Mouse (Mus musculus) limb, embryonic 15.5 days (tissue): ENCODE data around the gene Gm7029. TPM values are rescaled to one million over a fixed set of nuclear protein-coding genes. Genes with fewer than 3 reads are reported as not detected.

Source experiments
- ATAC-seq: fragments of 200-750 bp; cut with Nextera tagmentation; 2 replicates; pipeline ENCODE4 v1.8.0; 2017; ENCODE audit warnings: low read depth, moderate TSS enrichment; ENCODE audit not compliant: insufficient number of reproducible peaks, low FRiP score, low TSS enrichment
- H3K27ac ChIP-seq: fragments of 300-500 bp; sonication (generic); 2 replicates; pipeline ENCODE4 v1.5.1; 2015; ENCODE audit warnings: moderate library complexity, mild to moderate bottlenecking, inconsistent platforms
- H3K27me3 ChIP-seq: fragments of 300-500 bp; sonication (generic); 2 replicates; pipeline ENCODE4 v1.6.1; 2015; ENCODE audit warnings: inconsistent platforms
- H3K36me3 ChIP-seq: fragments of 300-500 bp; sonication (generic); 2 replicates; pipeline ENCODE4 v1.6.1; 2015; ENCODE audit warnings: inconsistent platforms
- H3K4me1 ChIP-seq: fragments of 300-500 bp; sonication (generic); 2 replicates; pipeline ENCODE4 v1.6.1; 2015; ENCODE audit warnings: inconsistent platforms
- H3K4me2 ChIP-seq: fragments of 300-500 bp; sonication (generic); 2 replicates; pipeline ENCODE4 v1.6.1; 2015; ENCODE audit warnings: mild to moderate bottlenecking, inconsistent platforms
- H3K4me3 ChIP-seq: fragments of 300-500 bp; sonication (generic); 2 replicates; pipeline ENCODE4 v1.5.1; 2015; ENCODE audit warnings: mild to moderate bottlenecking, inconsistent platforms
- H3K9ac ChIP-seq: fragments of 300-500 bp; sonication (generic); 2 replicates; pipeline ENCODE4 v1.6.1; 2015; ENCODE audit warnings: inconsistent platforms
- H3K9me3 ChIP-seq: fragments of 300-500 bp; sonication (generic); 2 replicates; pipeline ENCODE4 v1.6.1; 2016; ENCODE audit warnings: inconsistent platforms
- WGBS: fragments of 180-500 bp; shearing (Covaris S2); methylation state at CpG from one replicate; pipeline ENCODE4 v1.1.7; 2015; 5-methylcytosine and 5-hydroxymethylcytosine counted together
- polyA plus RNA-seq: library from polyadenylated mRNA; unstranded; fragments of >200 nt; fragmentation: Nextera tagmentation; extraction: Ambion mirVana; gene quantifications from 2 replicates; pipeline ENCODE4 v1.2.1, GENCODE M21; 2015

Gm7029 gene
- polyA plus RNA-seq, 1 experiment from 2014 or later, result not detected

DNA sequence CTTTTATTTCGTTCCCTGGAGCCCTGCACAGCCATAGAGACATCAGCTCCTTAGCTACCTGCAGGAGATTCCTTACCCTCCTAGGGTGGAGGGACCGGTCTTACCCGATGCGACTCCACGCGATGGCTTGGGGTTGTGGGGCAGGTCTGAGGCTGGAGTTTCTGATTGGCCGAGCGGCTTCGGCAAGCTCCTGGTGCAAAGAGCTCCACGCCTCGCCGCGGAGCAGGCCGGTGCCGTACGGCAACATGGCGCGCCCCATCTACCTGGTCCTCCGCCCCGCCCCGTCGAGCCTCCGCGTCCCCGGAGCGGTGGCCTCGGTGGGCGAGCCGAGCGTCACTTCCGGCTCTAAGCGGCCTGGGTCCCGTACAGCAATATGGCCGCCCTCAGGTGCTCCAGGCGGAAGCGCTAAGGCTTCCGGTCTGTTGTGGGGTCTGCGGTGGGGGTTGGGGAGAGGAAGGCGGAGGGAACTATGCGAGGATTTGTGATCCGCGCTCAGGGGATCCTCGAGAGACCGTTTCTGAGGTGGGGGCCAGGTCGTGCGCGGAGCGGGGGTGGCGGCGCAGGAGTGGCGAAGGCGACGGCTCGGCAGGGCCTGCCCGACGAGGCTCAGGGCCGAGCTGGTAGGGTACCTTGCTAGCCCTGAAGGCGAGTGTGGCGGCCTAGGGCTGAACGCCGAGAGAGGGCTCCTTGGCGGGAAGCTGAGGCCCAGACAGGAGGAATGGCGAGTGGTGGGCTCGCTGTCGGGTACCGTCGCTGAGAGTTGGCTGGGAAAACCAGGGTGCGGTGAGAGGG lies 35.6 kb downstream of the Gm7029 start, which contains the start of gene Daxx:
Gene Daxx, plus strand, starts transcription at position 338 of the 792 bp plus-strand sequence.
- ATAC-seq, result peak; percentile 97
- Histone ChIP-seq H3K27me3 (no peaks in the 10 kb centered on the region), H3K27ac (peak within 1 kb of the TSS; percentile 94), H3K4me3 (peak within 1 kb of the TSS; percentile 93), H3K4me2 (peak within 1 kb of the TSS; percentile 96), H3K9ac (peak within 1 kb of the TSS; percentile 83), H3K9me3 (no peaks in the 10 kb centered on the region), H3K36me3 (peaks cover 29% of the 10 kb centered on the region), H3K4me1 (peaks cover 39% of the 10 kb centered on the region)
- WGBS, result under 1% methylated on average over 68 of the region's 68 CpGs

DNA sequence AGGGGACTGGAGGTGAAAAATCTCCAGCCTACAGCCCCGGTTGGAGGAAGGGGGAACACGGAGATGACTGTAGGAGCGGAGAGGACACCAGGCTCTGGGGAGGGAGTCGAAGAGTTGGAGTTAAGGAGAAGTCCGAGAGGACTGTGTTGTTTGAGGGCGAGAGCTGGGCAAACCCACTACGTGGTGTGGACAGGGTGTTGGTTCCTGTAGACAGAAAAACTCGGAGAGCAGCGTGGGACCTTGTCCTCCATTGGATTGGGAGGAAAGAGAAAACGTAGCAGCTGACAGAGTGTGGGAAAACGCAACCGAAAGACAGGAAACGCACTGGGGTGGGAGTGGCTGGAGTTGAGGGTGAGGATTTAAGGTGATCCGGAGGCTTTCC lies 36.2 kb downstream of the Gm7029 start:
- peak overlapping the region; percentile 96 for H3K4me2 ChIP-seq
- H3K9me3 ChIP-seq, result no peaks in the 10 kb centered on the region
- no peak for ATAC-seq
- peak overlapping the region; percentile 94 for H3K27ac ChIP-seq
- peaks cover 40% of the 10 kb centered on the region for H3K4me1 ChIP-seq
- WGBS, result under 1% methylated on average over 14 of the region's 14 CpGs
- H3K36me3 ChIP-seq, result peaks cover 34% of the 10 kb centered on the region
- H3K4me3 ChIP-seq, result peak overlapping the region; percentile 93
- peak overlapping the region; percentile 83 for H3K9ac ChIP-seq
- no peaks in the 10 kb centered on the region for H3K27me3 ChIP-seq

DNA sequence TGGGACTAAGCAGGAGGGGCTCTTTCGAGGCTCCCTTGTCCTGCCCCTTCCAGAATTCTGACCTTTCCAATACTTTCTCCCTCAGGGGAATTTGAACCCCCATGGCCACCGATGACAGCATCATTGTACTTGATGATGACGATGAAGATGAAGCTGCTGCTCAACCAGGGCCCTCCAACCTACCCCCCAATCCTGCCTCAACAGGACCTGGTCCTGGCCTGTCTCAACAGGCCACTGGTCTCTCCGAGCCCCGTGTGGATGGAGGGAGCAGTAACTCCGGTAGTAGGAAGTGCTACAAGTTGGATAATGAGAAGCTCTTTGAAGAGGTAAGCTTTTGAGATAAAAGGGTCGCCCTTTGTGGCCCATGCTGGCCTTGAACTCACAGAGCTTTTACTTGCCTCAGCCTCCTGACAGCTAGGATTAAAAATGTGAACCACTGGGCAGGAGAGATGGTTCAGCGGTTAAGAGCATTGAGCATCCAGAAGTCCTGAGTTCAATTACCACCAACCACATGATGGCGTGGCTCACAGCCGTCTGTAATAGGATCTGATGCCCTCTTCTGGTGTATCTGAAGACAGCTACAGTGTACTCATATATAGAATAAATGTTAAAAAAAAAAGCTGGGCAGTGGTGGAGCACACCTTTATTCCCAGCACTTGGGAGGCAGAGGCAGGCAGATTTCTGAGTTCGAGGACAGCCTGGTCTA lies 36.9 kb downstream of the Gm7029 start:
- no peaks in the 10 kb centered on the region for H3K9me3 ChIP-seq
- peaks cover 38% of the 10 kb centered on the region for H3K36me3 ChIP-seq
- H3K4me1 ChIP-seq, result peaks cover 47% of the 10 kb centered on the region
- no peaks in the 10 kb centered on the region for H3K27me3 ChIP-seq
- peak overlapping the region; percentile 83; the same call in 1 of the 2 replicates for H3K9ac ChIP-seq
- WGBS, result 42% methylated on average over 11 of the region's 11 CpGs
- H3K27ac ChIP-seq, result peak overlapping the region; percentile 94
- ATAC-seq, result no peak
- peak overlapping the region; percentile 93 for H3K4me3 ChIP-seq
- peak overlapping the region; percentile 96 for H3K4me2 ChIP-seq

DNA sequence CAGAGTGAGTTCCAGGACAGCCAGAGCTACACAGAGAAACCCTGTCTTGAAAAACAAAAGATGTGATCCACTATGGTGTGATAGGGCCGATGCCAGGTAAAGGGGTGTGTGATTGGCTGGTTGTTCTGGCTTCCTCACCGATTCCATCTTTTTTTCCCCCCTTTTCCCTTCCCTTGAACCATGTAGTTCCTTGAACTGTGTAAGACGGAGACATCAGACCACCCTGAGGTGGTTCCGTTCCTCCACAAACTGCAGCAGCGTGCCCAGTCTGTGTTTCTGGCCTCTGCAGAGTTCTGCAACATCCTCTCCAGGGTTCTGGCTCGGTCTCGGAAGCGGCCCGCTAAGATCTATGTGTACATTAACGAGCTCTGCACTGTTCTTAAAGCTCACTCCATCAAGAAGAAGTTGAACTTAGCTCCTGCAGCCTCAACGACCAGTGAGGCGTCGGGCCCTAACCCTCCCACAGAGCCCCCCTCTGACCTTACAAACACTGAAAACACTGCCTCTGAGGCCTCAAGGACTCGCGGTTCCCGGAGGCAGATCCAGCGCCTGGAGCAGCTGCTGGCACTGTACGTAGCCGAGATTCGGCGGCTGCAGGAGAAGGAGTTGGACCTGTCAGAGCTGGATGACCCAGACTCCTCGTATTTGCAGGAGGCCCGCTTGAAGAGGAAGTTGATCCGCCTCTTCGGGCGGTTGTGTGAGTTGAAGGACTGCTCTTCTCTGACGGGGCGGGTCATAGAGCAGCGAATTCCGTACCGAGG lies 37.6 kb downstream of the Gm7029 start:
- 93% methylated on average over 31 of the region's 31 CpGs for WGBS

DNA sequence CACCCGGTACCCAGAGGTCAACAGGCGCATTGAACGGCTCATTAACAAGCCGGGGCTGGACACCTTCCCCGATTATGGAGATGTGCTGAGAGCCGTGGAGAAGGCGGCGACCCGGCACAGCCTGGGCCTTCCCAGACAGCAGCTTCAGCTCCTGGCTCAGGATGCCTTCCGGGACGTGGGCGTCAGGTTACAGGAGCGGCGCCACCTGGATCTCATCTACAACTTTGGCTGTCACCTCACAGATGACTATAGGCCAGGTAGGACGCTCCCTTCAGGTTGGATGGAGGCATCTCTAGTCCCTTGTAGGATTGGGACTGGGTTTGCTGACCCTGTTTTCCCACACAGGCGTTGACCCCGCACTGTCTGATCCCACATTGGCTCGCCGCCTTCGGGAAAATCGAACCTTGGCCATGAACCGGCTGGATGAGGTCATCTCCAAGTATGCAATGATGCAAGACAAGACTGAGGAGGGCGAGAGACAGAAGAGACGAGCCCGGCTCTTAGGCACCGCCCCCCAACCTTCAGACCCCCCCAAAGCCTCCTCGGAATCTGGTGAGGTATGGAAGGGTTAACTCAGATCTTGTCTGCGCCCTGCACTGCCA lies 38.3 kb downstream of the Gm7029 start:
- 86% methylated on average over 28 of the region's 28 CpGs for WGBS
- no peak overlapping the region for H3K9ac ChIP-seq
- H3K36me3 ChIP-seq, result peaks cover 38% of the 10 kb centered on the region
- no peak overlapping the region for H3K4me3 ChIP-seq
- ATAC-seq, result no peak
- peaks cover 55% of the 10 kb centered on the region for H3K4me1 ChIP-seq
- H3K27ac ChIP-seq, result no peak overlapping the region
- no peaks in the 10 kb centered on the region for H3K9me3 ChIP-seq
- no peaks in the 10 kb centered on the region for H3K27me3 ChIP-seq
- no peak overlapping the region for H3K4me2 ChIP-seq

More for the DNA sequence above, 37.6 kb downstream of the Gm7029 start:
- Histone ChIP-seq H3K36me3 (peaks cover 38% of the 10 kb centered on the region), H3K9me3 (no peaks in the 10 kb centered on the region), H3K27ac (no peak overlapping the region), H3K4me2 (no peak overlapping the region), H3K4me3 (no peak overlapping the region), H3K4me1 (peaks cover 49% of the 10 kb centered on the region), H3K27me3 (no peaks in the 10 kb centered on the region), H3K9ac (no peak overlapping the region)
- ATAC-seq, result no peak

DNA sequence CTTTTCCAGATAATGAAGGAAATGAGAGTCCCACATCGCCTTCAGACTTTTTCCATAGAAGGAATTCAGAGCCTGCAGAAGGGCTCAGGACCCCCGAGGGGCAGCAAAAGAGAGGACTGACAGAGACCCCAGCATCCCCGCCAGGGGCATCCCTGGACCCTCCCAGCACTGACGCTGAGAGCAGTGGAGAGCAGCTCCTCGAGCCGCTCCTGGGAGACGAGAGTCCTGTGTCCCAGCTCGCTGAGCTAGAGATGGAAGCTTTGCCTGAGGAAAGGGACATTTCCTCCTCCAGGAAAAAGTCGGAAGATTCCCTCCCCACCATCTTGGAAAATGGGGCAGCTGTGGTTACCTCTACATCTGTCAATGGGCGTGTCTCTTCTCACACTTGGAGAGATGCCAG lies 39.6 kb downstream of the Gm7029 start:
- no peak overlapping the region for H3K9ac ChIP-seq
- WGBS, result 88% methylated on average over 10 of the region's 10 CpGs
- peaks cover 62% of the 10 kb centered on the region for H3K4me1 ChIP-seq
- no peak overlapping the region for H3K4me3 ChIP-seq
- peaks cover 48% of the 10 kb centered on the region for H3K36me3 ChIP-seq
- H3K27ac ChIP-seq, result no peak overlapping the region
- no peaks in the 10 kb centered on the region for H3K27me3 ChIP-seq
- ATAC-seq, result no peak
- H3K9me3 ChIP-seq, result no peaks in the 10 kb centered on the region
- H3K4me2 ChIP-seq, result no peak overlapping the region

DNA sequence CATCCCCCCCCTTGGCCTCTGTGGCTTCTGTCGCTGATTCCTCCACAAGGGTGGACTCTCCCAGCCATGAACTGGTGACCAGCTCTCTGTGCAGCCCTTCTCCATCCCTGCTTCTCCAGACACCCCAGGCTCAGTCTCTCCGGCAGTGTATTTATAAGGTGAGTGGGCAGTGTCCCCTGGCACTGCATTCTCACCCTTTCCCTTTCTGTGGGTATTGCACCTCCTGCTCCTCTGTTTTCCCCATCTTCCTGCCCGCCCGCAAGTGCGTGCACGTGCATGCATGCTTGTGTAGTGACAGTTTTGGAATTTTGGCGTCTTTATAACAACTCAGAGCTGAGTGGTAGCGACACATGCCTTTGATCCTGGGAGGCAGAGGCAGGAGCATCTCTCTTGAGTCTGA lies 40.3 kb downstream of the Gm7029 start:
- H3K4me1 ChIP-seq, result peaks cover 64% of the 10 kb centered on the region
- no peaks in the 10 kb centered on the region for H3K27me3 ChIP-seq
- peaks cover 48% of the 10 kb centered on the region for H3K36me3 ChIP-seq
- no peaks in the 10 kb centered on the region for H3K9me3 ChIP-seq
- no peak overlapping the region for H3K4me2 ChIP-seq
- H3K4me3 ChIP-seq, result no peak overlapping the region
- peak overlapping the region; percentile 14; the same call in 1 of the 2 replicates for H3K9ac ChIP-seq
- no peak for ATAC-seq
- no peak overlapping the region for H3K27ac ChIP-seq
- 90% methylated on average over 8 of the region's 8 CpGs for WGBS

DNA sequence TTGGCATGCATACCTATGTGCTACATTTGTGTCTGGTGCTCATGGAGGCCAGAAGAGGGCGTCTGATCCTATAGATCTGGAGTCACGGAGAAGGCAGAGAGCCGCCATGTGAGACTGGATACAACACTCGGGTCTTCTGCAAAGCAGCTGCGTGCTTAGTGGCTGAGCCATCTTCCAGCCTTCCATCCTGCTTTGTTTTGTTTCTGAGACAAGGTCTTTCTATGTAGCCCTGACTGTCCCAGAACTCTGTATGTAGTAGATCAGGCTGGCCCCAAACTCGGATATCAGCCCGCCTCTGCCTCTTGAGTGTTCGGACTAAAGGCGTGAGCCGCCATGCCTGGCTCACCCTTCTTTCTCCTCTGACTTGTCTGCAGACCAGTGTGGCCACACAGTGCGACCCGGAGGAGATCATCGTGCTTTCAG lies 41.3 kb downstream of the Gm7029 start:
- Histone ChIP-seq H3K4me3 (0 out of 2 replicates have a peak overlapping the region, but pooled peaks have one; percentile 53), H3K27me3 (no peaks in the 10 kb centered on the region), H3K9me3 (no peaks in the 10 kb centered on the region), H3K4me2 (peak overlapping the region; percentile 67; the same call in 1 of the 2 replicates), H3K36me3 (peaks cover 48% of the 10 kb centered on the region), H3K9ac (no peak overlapping the region), H3K4me1 (peaks cover 72% of the 10 kb centered on the region), H3K27ac (peak overlapping the region; percentile 88; the same call in 1 of the 2 replicates)
- WGBS, result 71% methylated on average over 13 of the region's 13 CpGs
- no peak for ATAC-seq

DNA sequence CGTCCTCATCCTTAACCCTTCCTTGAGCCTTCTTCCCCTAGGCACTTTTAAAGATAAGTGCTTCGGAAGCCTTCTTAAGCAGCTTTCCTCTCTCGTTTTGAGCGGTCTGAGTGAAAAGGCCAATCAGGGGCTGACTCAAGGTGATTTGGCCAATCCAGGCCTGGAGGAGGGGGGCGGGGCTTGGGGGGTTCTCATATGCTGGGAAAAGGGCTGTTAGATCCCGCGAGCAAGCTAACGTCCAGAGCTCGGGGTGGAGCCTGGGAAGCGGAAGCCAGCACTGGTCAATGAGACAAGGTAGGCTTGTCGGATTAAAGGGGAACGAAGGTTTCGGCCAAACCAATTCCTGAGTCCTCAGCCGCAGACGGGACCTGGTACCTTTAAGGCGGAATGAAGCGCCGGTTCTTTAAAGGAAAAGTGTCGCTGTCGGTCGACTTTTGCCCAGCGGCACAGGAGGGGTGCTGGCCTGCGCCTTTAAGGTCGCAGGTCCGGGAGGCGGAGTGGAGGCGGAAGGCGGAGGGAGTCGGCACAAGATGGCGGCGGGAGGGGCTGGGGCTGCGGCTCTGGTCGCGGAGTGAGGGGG lies 42.1 kb downstream of the Gm7029 start, which contains the start of the genes Tapbp and Zbtb22:
Gene Tapbp, plus strand, starts transcription at position 229 of the 580 bp plus-strand sequence.
Gene Zbtb22, plus strand, starts transcription at position 234 of the 580 bp plus-strand sequence.
- no peaks in the 10 kb centered on the region for H3K27me3 ChIP-seq
- H3K4me1 ChIP-seq, result peaks cover 71% of the 10 kb centered on the region
- peak; percentile 93 for ATAC-seq
- under 1% methylated on average over 29 of the region's 34 CpGs for WGBS
- peak within 1 kb of the TSS; percentile 88 for H3K27ac ChIP-seq
- no peaks in the 10 kb centered on the region for H3K9me3 ChIP-seq
- H3K9ac ChIP-seq, result peak within 1 kb of the TSS; percentile 33; the same call in 1 of the 2 replicates
- peak within 1 kb of the TSS; percentile 53 for H3K4me3 ChIP-seq
- peak within 1 kb of the TSS; percentile 67 for H3K4me2 ChIP-seq
- peaks cover 48% of the 10 kb centered on the region for H3K36me3 ChIP-seq

DNA sequence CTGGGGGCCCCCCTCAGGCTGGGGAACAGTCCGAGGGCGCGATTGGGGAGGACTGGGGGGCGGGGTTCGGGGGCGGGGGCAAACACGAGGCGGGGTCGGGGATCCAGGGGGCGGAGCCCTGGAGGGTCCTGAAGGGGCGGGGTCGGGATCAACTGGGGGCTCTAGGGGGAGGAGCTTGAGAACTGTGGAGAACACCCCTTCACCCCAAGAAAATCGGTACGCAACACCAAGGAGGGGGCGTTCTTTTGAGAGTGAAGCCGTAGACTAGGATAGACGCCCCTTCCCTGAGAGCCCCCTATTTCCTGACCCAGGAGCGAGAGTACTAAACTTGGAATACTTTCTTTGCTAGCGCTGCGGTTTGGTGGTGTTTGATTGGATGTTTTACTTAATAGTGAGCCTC lies 42.7 kb downstream of the Gm7029 start:
- Histone ChIP-seq H3K36me3 (peaks cover 45% of the 10 kb centered on the region), H3K4me2 (peak overlapping the region; percentile 67), H3K27me3 (no peaks in the 10 kb centered on the region), H3K27ac (peak overlapping the region; percentile 88), H3K4me1 (peaks cover 72% of the 10 kb centered on the region), H3K9me3 (no peaks in the 10 kb centered on the region), H3K9ac (peak overlapping the region; percentile 33; the same call in 1 of the 2 replicates), H3K4me3 (peak overlapping the region; percentile 53)
- ATAC-seq, result peak; percentile 16
- WGBS, result 3% methylated on average over 16 of the region's 20 CpGs
